Mouse (Mus musculus): ENCODE data around the gene Cnr2.

DNA sequence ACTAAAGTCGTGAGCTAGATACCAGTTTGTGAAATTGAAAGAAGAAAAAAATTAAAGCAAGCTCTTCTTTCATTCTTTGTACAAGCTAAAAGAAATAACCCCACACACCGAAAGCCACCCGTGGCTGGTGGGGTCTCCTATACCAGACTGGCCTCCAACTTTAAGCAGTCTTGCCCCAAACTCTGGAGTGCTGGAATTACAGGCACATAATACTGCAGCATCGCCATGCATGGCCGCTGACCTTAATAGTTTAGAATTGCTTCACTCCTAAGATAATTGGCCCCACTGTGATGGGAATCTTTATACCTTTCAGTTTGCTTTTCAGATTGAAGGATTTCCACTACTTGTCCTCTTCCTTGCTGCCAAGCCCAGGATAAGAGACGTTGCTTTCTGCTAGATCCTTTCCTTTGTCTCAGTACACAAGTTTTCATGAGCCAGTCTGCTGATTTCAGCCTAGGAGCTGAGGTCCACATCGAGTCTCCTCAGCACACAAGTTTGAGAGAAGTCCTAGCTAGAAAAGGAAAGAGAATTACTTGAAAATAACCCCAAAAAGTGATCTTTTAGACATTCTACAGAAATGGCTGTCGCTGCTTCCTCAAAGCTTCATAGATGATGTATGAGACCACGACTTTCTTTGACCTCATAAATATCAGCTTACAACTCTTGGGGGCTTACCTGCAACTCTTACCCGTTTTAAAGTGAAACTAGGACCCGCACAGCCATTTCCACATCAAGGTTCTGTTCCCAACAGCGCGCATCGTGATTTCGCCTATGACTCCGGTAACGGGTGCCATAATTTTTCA is 22.4 kb upstream of the Cnr2 start:
- TF ChIP-seq CTCF (IDR thresholded peaks at IDR 0.05; ENCODE audit: control insufficient read depth, insufficient read depth, insufficient read length): no peak
- TF ChIP-seq MAX (IDR thresholded peaks at IDR 0.05): no peak

All from C2C12 (cell line).